Mouse (Mus musculus) kidney, postnatal 0 days (tissue): ENCODE results near the gene Cdc42bpa. TPM values are rescaled to one million over a fixed set of nuclear protein-coding genes. Genes with fewer than 3 reads are reported as not detected.

Source experiments
- ATAC-seq: fragments of 200-750 bp; cut with Nextera tagmentation; replicated peaks from 2 replicates; pipeline ENCODE4 v1.8.0; 2017; ENCODE audit warnings: low read depth, moderate number of reproducible peaks, moderate TSS enrichment, moderate library complexity; ENCODE audit not compliant: low FRiP score
- DNase-seq: peaks from one replicate; pipeline ENCODE4 v3.0.0-alpha.2; 2016; ENCODE audit warnings: low spot score
- H3K27ac ChIP-seq: fragments of 300-500 bp; sonication (generic); 2 replicates; pipeline ENCODE4 v1.5.1; 2014; ENCODE audit warnings: mild to moderate bottlenecking
- H3K27me3 ChIP-seq: fragments of 300-500 bp; sonication (generic); 2 replicates; pipeline ENCODE4 v1.6.1; 2014; ENCODE audit warnings: low read length, mixed read lengths; ENCODE audit not compliant: insufficient read depth
- H3K36me3 ChIP-seq: fragments of 300-500 bp; sonication (generic); 2 replicates; pipeline ENCODE4 v1.6.1; 2014; ENCODE audit warnings: low read length, mixed read lengths; ENCODE audit not compliant: insufficient read depth
- H3K4me1 ChIP-seq: fragments of 300-500 bp; sonication (generic); replicated peaks from 2 replicates; pipeline ENCODE4 v1.6.1; 2014; ENCODE audit warnings: antibody characterized with exemption, low read length, mixed read lengths; ENCODE audit not compliant: insufficient read depth
- H3K4me2 ChIP-seq: fragments of 300-500 bp; sonication (generic); 2 replicates; pipeline ENCODE4 v1.6.1; 2014; ENCODE audit warnings: mild to moderate bottlenecking, low read length, moderate library complexity, mixed read lengths
- H3K4me3 ChIP-seq: fragments of 300-500 bp; sonication (generic); replicated peaks from 2 replicates; pipeline ENCODE4 v1.5.1; 2014; ENCODE audit warnings: low read depth, low read length
- H3K9ac ChIP-seq: fragments of 300-500 bp; sonication (generic); 2 replicates; pipeline ENCODE4 v1.6.1; 2014; ENCODE audit warnings: low read depth, low read length
- H3K9me3 ChIP-seq: fragments of 300-500 bp; sonication (generic); replicated peaks from 2 replicates; pipeline ENCODE4 v1.6.1; 2016; ENCODE audit warnings: low read length, inconsistent platforms, mixed read lengths
- CTCF ChIP-seq: IDR thresholded peaks from 2 replicates; pipeline ENCODE4 v1.5.1; 2016; ENCODE audit warnings: antibody characterized with exemption, low read depth, mild to moderate bottlenecking, moderate library complexity
- WGBS: fragments of 180-500 bp; shearing (Covaris S2); extraction: QIAGEN DNeasy Blood & Tissue Kit; methylation state at CpG from one replicate; pipeline ENCODE4 v1.1.7; 2014; 5-methylcytosine and 5-hydroxymethylcytosine counted together
- polyA plus RNA-seq: library from polyadenylated mRNA; unstranded; fragments of >200 nt; fragmentation: Nextera tagmentation; extraction: Ambion mirVana; gene quantifications from 2 replicates; pipeline ENCODE4 v1.2.1, GENCODE M21; 2015

The Cdc42bpa gene
- polyA plus RNA-seq, 1 experiment from 2014 or later: 15.8 TPM

DNA sequence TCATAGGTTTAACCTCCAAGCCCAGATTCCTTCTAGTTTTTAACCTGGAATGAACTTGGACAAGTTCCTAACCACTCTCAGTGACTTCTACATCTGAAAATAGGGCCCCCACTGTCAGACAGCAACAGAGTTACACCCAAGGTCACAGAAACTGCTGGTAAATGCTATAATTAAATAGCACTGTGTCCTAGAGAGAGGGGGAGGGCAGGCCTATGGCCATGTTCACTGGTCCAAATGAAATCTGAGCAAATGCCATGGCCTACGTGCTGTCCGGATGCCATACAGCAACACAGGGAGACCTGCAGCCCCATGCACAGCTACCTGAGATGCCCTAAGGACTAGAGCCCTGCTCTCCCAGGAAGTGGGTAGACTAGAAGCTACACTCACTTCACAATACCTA lies 219.6 kb downstream of the Cdc42bpa start:
- no peak for ATAC-seq
- Histone ChIP-seq H3K4me2 (no peak overlapping the region), H3K9me3 (no peaks in the 10 kb centered on the region), H3K27ac (no peak overlapping the region), H3K9ac (no peak overlapping the region), H3K4me3 (no peak overlapping the region), H3K36me3 (no peaks in the 10 kb centered on the region), H3K27me3 (no peaks in the 10 kb centered on the region), H3K4me1 (no peaks in the 10 kb centered on the region)
- DNase-seq: no peak
- WGBS: 68% methylated on average over 2 of the region's 2 CpGs
- TF ChIP-seq CTCF: no peak

DNA sequence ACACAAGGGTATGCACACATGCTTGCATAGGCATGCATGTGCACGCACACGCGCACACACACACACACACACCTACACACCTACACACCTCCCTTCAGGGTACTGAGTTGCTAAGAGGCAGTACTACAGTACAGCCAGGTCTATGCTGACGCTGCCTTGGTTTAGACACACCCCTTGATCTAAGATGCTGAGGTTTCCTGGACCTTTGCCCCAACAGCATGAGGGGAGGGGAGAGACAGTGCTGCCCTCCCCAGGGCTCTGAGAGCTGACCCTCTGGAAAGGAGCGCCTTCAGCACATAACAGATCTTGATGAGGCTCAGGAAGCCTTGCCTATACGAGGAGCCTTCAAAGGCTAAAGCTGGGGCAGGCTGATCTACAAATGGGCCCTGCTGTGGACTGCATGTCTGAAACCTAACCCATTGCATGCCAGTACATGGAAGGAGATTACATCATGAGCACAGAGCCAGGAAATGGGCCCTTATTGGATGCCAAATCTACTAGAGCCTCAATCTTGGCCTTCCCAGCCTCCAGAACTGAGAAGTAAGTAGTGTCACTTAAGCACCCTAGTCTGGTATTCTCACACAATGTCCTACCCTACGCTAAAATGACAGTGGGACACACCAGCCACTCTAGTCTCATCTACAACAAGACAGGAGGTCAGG lies 221.2 kb downstream of the Cdc42bpa start:
- Histone ChIP-seq H3K27ac (0 out of 2 replicates have a peak overlapping the region, but pooled peaks have one; percentile 14), H3K36me3 (no peaks in the 10 kb centered on the region), H3K9me3 (no peaks in the 10 kb centered on the region), H3K9ac (no peak overlapping the region), H3K4me1 (no peaks in the 10 kb centered on the region), H3K27me3 (no peaks in the 10 kb centered on the region), H3K4me3 (no peak overlapping the region), H3K4me2 (no peak overlapping the region)
- ATAC-seq (peak; percentile 62), DNase-seq (no peak)
- no peak for TF ChIP-seq CTCF
- 85% methylated on average over 7 of the region's 7 CpGs for WGBS

GRCm38 (mm10) chr1:180181966-180182319 lies 221.7 kb downstream of the Cdc42bpa start:
- no peak for DNase-seq
- no peak for ATAC-seq
- Histone ChIP-seq H3K27ac (0 out of 2 replicates have a peak overlapping the region, but pooled peaks have one; percentile 14), H3K4me3 (no peak overlapping the region), H3K27me3 (no peaks in the 10 kb centered on the region), H3K4me1 (no peaks in the 10 kb centered on the region), H3K36me3 (no peaks in the 10 kb centered on the region), H3K4me2 (no peak overlapping the region), H3K9ac (no peak overlapping the region), H3K9me3 (no peaks in the 10 kb centered on the region)
- peak; percentile 18; the same call in 1 of the 2 replicates for TF ChIP-seq CTCF
- WGBS: 88% methylated on average over 9 of the region's 9 CpGs

DNA sequence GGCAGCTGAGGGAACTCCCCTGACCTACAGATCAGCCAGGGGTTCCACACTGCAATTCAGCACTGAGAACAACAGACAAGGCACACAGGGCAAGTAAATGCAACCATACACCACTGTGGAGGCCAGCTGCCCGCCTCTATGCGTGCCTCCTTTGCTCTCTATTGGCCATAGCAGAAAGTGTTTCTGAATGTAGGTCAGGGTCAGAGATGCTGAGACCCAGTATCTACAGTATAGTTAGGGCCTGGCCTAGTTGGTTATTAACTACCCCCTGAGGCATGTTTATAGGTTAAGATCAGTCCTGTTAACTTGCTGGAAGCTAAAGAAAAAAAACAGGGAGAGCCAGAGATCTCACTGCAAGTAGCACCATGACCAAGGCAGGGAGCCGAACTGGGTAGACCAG lies 222.5 kb downstream of the Cdc42bpa start:
- Histone ChIP-seq H3K27me3 (no peaks in the 10 kb centered on the region), H3K4me3 (no peak overlapping the region), H3K27ac (peak overlapping the region; percentile 44), H3K9me3 (no peaks in the 10 kb centered on the region), H3K36me3 (no peaks in the 10 kb centered on the region), H3K9ac (no peak overlapping the region), H3K4me2 (no peak overlapping the region), H3K4me1 (no peaks in the 10 kb centered on the region)
- ATAC-seq (no peak), DNase-seq (no peak)
- 52% methylated on average over 3 of the region's 3 CpGs for WGBS
- TF ChIP-seq CTCF: no peak

DNA sequence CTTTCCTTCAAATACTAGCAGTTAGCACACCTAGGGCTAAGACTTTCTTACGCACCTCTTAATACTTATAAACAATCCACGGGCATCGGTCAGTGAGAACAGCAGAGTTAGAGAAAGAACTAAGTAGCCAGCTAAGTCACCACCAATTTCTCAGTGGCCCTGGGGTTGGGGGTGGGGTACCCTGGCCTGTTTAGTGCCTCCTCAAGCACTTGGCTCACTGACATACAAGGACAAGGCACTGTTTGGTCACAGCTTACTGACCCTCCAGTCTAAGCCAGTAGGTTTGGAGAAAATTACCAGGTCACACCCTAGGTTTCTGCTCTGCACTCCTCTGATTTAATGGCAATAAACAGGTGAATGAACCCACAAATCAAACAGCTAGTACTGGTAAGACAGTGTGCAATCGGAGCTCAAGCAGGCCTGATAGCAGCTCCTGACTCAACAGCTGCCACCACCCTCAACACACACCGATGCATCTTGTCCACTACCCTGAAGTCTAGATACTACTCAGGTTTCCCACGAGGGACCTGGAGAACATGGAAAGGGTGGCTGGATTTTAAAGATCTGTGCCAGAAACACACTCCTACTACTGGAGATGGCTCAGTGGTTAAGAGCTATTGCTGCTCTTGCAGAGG lies 223.4 kb downstream of the Cdc42bpa start:
- no peak for DNase-seq
- Histone ChIP-seq H3K4me1 (no peaks in the 10 kb centered on the region), H3K9me3 (no peaks in the 10 kb centered on the region), H3K27me3 (no peaks in the 10 kb centered on the region), H3K4me3 (no peak overlapping the region), H3K4me2 (no peak overlapping the region), H3K27ac (no peak overlapping the region), H3K9ac (no peak overlapping the region), H3K36me3 (no peaks in the 10 kb centered on the region)
- WGBS: 80% methylated on average over 6 of the region's 6 CpGs
- no peak for ATAC-seq
- TF ChIP-seq CTCF: no peak

GRCm38 (mm10) chr1:180184768-180185167 lies 224.5 kb downstream of the Cdc42bpa start:
- no peak for DNase-seq
- H3K9me3 ChIP-seq: no peaks in the 10 kb centered on the region
- no peaks in the 10 kb centered on the region for H3K4me1 ChIP-seq
- no peak overlapping the region for H3K27ac ChIP-seq
- H3K9ac ChIP-seq: no peak overlapping the region
- no peaks in the 10 kb centered on the region for H3K36me3 ChIP-seq
- ATAC-seq: no peak
- no peak for TF ChIP-seq CTCF
- H3K4me2 ChIP-seq: no peak overlapping the region
- no peaks in the 10 kb centered on the region for H3K27me3 ChIP-seq
- 41% methylated on average over 7 of the region's 7 CpGs for WGBS
- H3K4me3 ChIP-seq: no peak overlapping the region

DNA sequence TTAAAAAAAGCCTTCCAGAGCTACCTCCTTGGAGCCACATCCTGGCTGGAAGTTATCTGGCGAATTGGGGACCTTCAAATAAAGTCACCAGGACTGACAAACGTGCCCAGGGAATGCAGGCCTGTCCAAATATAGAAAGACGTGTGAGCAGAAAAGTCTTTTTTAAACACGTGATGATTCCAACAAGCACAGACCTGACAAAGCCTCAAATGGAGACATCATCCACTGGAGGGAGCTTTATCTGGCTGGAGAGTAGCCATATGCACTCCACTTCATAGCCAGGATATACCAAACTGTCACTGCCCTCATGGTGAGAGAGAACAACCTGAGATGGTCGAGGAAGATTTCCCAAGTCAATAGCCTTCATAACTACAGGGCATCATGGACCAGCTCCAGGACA lies 225.6 kb downstream of the Cdc42bpa start:
- TF ChIP-seq CTCF: peak; percentile 22; the same call in 1 of the 2 replicates
- no peak overlapping the region for H3K4me2 ChIP-seq
- H3K4me1 ChIP-seq: no peaks in the 10 kb centered on the region
- no peaks in the 10 kb centered on the region for H3K36me3 ChIP-seq
- H3K9me3 ChIP-seq: no peaks in the 10 kb centered on the region
- no peaks in the 10 kb centered on the region for H3K27me3 ChIP-seq
- no peak overlapping the region for H3K4me3 ChIP-seq
- DNase-seq (no peak), ATAC-seq (no peak)
- no peak overlapping the region for H3K27ac ChIP-seq
- 70% methylated on average over 5 of the region's 5 CpGs for WGBS
- no peak overlapping the region for H3K9ac ChIP-seq
